Mouse (Mus musculus) kidney, embryonic 15.5 days (tissue): ENCODE results near the gene Irf2bp2. TPM values are rescaled to one million over a fixed set of nuclear protein-coding genes. Genes with fewer than 3 reads are reported as not detected.
"Not testable (repeated sequence)": the region's sequence is repeated elsewhere in the genome, so short reads cannot be mapped to it uniquely, and the experiment has no call there.

ENCODE experiments used
- ATAC-seq: fragments of 200-750 bp; cut with Nextera tagmentation; replicated peaks from 2 replicates; pipeline ENCODE4 v1.8.0; 2017; ENCODE audit warnings: moderate TSS enrichment; ENCODE audit not compliant: low FRiP score
- H3K27ac ChIP-seq: fragments of 300-500 bp; sonication (generic); 2 replicates; pipeline ENCODE4 v1.5.1; 2015; ENCODE audit warnings: mild to moderate bottlenecking, inconsistent platforms
- H3K27me3 ChIP-seq: fragments of 300-500 bp; sonication (generic); 2 replicates; pipeline ENCODE4 v1.6.1; 2015; ENCODE audit warnings: inconsistent platforms
- H3K36me3 ChIP-seq: fragments of 300-500 bp; sonication (generic); 2 replicates; pipeline ENCODE4 v1.6.1; 2015; ENCODE audit warnings: inconsistent platforms
- H3K4me1 ChIP-seq: fragments of 300-500 bp; sonication (generic); 2 replicates; pipeline ENCODE4 v1.6.1; 2015; ENCODE audit warnings: inconsistent platforms
- H3K4me2 ChIP-seq: fragments of 300-500 bp; sonication (generic); 2 replicates; pipeline ENCODE4 v1.6.1; 2015; ENCODE audit warnings: moderate library complexity, mild to moderate bottlenecking, inconsistent platforms
- H3K4me3 ChIP-seq: fragments of 300-500 bp; sonication (generic); replicated peaks from 2 replicates; pipeline ENCODE4 v1.5.1; 2015; ENCODE audit warnings: mild to moderate bottlenecking, inconsistent platforms
- H3K9ac ChIP-seq: fragments of 300-500 bp; sonication (generic); 2 replicates; pipeline ENCODE4 v1.6.1; 2015; ENCODE audit warnings: mild to moderate bottlenecking, inconsistent platforms
- H3K9me3 ChIP-seq: fragments of 300-500 bp; sonication (generic); replicated peaks from 2 replicates; pipeline ENCODE4 v1.6.1; 2016; ENCODE audit warnings: inconsistent platforms
- WGBS: fragments of 180-500 bp; shearing (Covaris S2); methylation state at CpG from one replicate; pipeline ENCODE4 v1.1.7; 2015; ENCODE audit warnings: mixed read lengths; 5-methylcytosine and 5-hydroxymethylcytosine counted together
- polyA plus RNA-seq: library from polyadenylated mRNA; unstranded; fragments of >200 nt; fragmentation: Nextera tagmentation; extraction: Ambion mirVana; gene quantifications from 2 replicates; pipeline ENCODE4 v1.2.1, GENCODE M21; 2015

The Irf2bp2 gene
- polyA plus RNA-seq, 1 experiment from 2014 or later: 13.3 TPM

GRCm38 (mm10) chr8:126600388-126600787 lies 6.6 kb upstream of the Irf2bp2 start:
- peaks cover 75% of the 10 kb centered on the region for H3K4me1 ChIP-seq
- ATAC-seq, H3K27ac ChIP-seq, H3K36me3 ChIP-seq, H3K9me3 ChIP-seq, H3K9ac ChIP-seq, H3K27me3 ChIP-seq, H3K4me2 ChIP-seq, H3K4me3 ChIP-seq: not testable (repeated sequence)
- WGBS: 86% methylated on average over 6 of the region's 6 CpGs

GRCm38 (mm10) chr8:126599297-126599696 lies 5.5 kb upstream of the Irf2bp2 start:
- Histone ChIP-seq H3K4me2 (no peak overlapping the region), H3K9me3 (no peaks in the 10 kb centered on the region), H3K27me3 (no peaks in the 10 kb centered on the region), H3K27ac (no peak overlapping the region), H3K9ac (no peak overlapping the region), H3K36me3 (no peaks in the 10 kb centered on the region), H3K4me1 (peaks cover 75% of the 10 kb centered on the region), H3K4me3 (no peak overlapping the region)
- ATAC-seq: no peak
- 87% methylated on average over 4 of the region's 4 CpGs for WGBS

- ATAC-seq: no peak
- 74% methylated on average over 12 of the region's 12 CpGs for WGBS
- Histone ChIP-seq H3K4me2 (no peak overlapping the region), H3K27ac (no peak overlapping the region), H3K9me3 (no peaks in the 10 kb centered on the region), H3K4me3 (no peak overlapping the region), H3K4me1 (peaks cover 66% of the 10 kb centered on the region), H3K27me3 (no peaks in the 10 kb centered on the region), H3K36me3 (no peaks in the 10 kb centered on the region), H3K9ac (no peak overlapping the region)
Observed at GRCm38 (mm10) chr8:126598218-126598617, 4.4 kb upstream of the Irf2bp2 start.

GRCm38 (mm10) chr8:126596721-126597120 lies 2.9 kb upstream of the Irf2bp2 start:
- no peak for ATAC-seq
- H3K36me3 ChIP-seq: no peaks in the 10 kb centered on the region
- H3K27me3 ChIP-seq: no peaks in the 10 kb centered on the region
- WGBS: 55% methylated on average over 5 of the region's 5 CpGs
- H3K4me3 ChIP-seq: no peak overlapping the region
- H3K27ac ChIP-seq: peak overlapping the region; percentile 98
- peak overlapping the region; percentile 76 for H3K4me2 ChIP-seq
- H3K4me1 ChIP-seq: peaks cover 52% of the 10 kb centered on the region
- no peaks in the 10 kb centered on the region for H3K9me3 ChIP-seq
- H3K9ac ChIP-seq: peak overlapping the region; percentile 11; the same call in 1 of the 2 replicates

GRCm38 (mm10) chr8:126596097-126596634 lies 2.4 kb upstream of the Irf2bp2 start:
- Histone ChIP-seq H3K36me3 (peaks cover 4% of the 10 kb centered on the region; the same call in 1 of the 2 replicates), H3K4me2 (peak overlapping the region; percentile 76), H3K4me1 (peaks cover 51% of the 10 kb centered on the region), H3K4me3 (peak overlapping the region; percentile 71), H3K27ac (peak overlapping the region; percentile 98), H3K9ac (peak overlapping the region; percentile 56; the same call in 1 of the 2 replicates), H3K9me3 (no peaks in the 10 kb centered on the region), H3K27me3 (no peaks in the 10 kb centered on the region)
- ATAC-seq: peak; percentile 23; the same call in 1 of the 2 replicates
- WGBS: 2% methylated on average over 12 of the region's 12 CpGs

GRCm38 (mm10) chr8:126595204-126596061 lies 1.6 kb upstream of the Irf2bp2 start:
- 16% methylated on average over 16 of the region's 16 CpGs for WGBS
- H3K9ac ChIP-seq: peak overlapping the region; percentile 56

GRCm38 (mm10) chr8:126594481-126595000 lies 755 bp upstream of the Irf2bp2 start:
- Histone ChIP-seq H3K36me3 (peaks cover 16% of the 10 kb centered on the region), H3K27me3 (no peaks in the 10 kb centered on the region), H3K4me3 (peak overlapping the region; percentile 71), H3K4me1 (peaks cover 48% of the 10 kb centered on the region), H3K9me3 (no peaks in the 10 kb centered on the region), H3K4me2 (peak overlapping the region; percentile 76), H3K27ac (peak overlapping the region; percentile 98), H3K9ac (peak overlapping the region; percentile 56)
- under 1% methylated on average over 48 of the region's 48 CpGs for WGBS
- peak; percentile 92 for ATAC-seq

More at GRCm38 (mm10) chr8:126595204-126596061, 1.6 kb upstream of the Irf2bp2 start:
- ATAC-seq: no peak
- Histone ChIP-seq H3K4me3 (peak overlapping the region; percentile 71), H3K4me2 (peak overlapping the region; percentile 76), H3K36me3 (peaks cover 8% of the 10 kb centered on the region), H3K9me3 (no peaks in the 10 kb centered on the region), H3K4me1 (peaks cover 46% of the 10 kb centered on the region), H3K27ac (peak overlapping the region; percentile 98), H3K27me3 (no peaks in the 10 kb centered on the region)

- peaks cover 54% of the 10 kb centered on the region for H3K4me1 ChIP-seq
Observed at GRCm38 (mm10) chr8:126592771-126593571, 815 bp downstream of the Irf2bp2 start.

GRCm38 (mm10) chr8:126592381-126592770 lies 1.4 kb downstream of the Irf2bp2 start:
- peak overlapping the region; percentile 98 for H3K27ac ChIP-seq
- peaks cover 54% of the 10 kb centered on the region for H3K4me1 ChIP-seq
- H3K4me3 ChIP-seq: peak overlapping the region; percentile 71
- peak overlapping the region; percentile 91 for H3K4me2 ChIP-seq
- H3K9ac ChIP-seq: peak overlapping the region; percentile 85
- peaks cover 31% of the 10 kb centered on the region for H3K36me3 ChIP-seq
- no peak for ATAC-seq
- under 1% methylated on average over 40 of the region's 45 CpGs for WGBS
- H3K27me3 ChIP-seq: no peaks in the 10 kb centered on the region
- no peaks in the 10 kb centered on the region for H3K9me3 ChIP-seq

More at GRCm38 (mm10) chr8:126592771-126593571, 815 bp downstream of the Irf2bp2 start:
- ATAC-seq: no peak
- WGBS: under 1% methylated on average over 112 of the region's 113 CpGs
- Histone ChIP-seq H3K27me3 (no peaks in the 10 kb centered on the region), H3K4me3 (peak overlapping the region; percentile 71), H3K9ac (peak overlapping the region; percentile 85), H3K27ac (peak overlapping the region; percentile 98), H3K9me3 (no peaks in the 10 kb centered on the region), H3K4me2 (peak overlapping the region; percentile 91), H3K36me3 (peaks cover 26% of the 10 kb centered on the region)

- H3K27me3 ChIP-seq: no peaks in the 10 kb centered on the region
- peaks cover 53% of the 10 kb centered on the region for H3K4me1 ChIP-seq
- H3K4me2 ChIP-seq: peak overlapping the region; percentile 91
- H3K36me3 ChIP-seq: peaks cover 35% of the 10 kb centered on the region
- peak overlapping the region; percentile 85 for H3K9ac ChIP-seq
- H3K9me3 ChIP-seq: no peaks in the 10 kb centered on the region
- no peak for ATAC-seq
- 1% methylated on average over 9 of the region's 9 CpGs for WGBS
- H3K27ac ChIP-seq: peak overlapping the region; percentile 98
- H3K4me3 ChIP-seq: peak overlapping the region; percentile 71
Observed at GRCm38 (mm10) chr8:126591821-126592268, 1.9 kb downstream of the Irf2bp2 start.

- no peak for ATAC-seq
- Histone ChIP-seq H3K27ac (peak overlapping the region; percentile 98), H3K4me3 (peak overlapping the region; percentile 71), H3K9ac (peak overlapping the region; percentile 85), H3K4me2 (peak overlapping the region; percentile 91), H3K4me1 (peaks cover 53% of the 10 kb centered on the region), H3K9me3 (no peaks in the 10 kb centered on the region), H3K27me3 (no peaks in the 10 kb centered on the region), H3K36me3 (peaks cover 40% of the 10 kb centered on the region)
- WGBS: under 1% methylated on average over 20 of the region's 20 CpGs
Observed at GRCm38 (mm10) chr8:126591141-126591820, 2.5 kb downstream of the Irf2bp2 start.
